Mouse (Mus musculus) kidney, adult 2 months (tissue): ENCODE measurements around the gene Litaf.
"Not testable (repeated sequence)": the region's sequence is repeated elsewhere in the genome, so short reads cannot be mapped to it uniquely, and the experiment has no call there.

Source experiments
- CTCF ChIP-seq: fragments of 200-500 bp; conservative IDR thresholded peaks from 2 replicates; pipeline ENCODE4 v1.5.1; 2011; ENCODE audit warnings: low read depth, mild to moderate bottlenecking, control low read depth, low read length, moderate library complexity, mixed read lengths; ENCODE audit not compliant: insufficient read depth, insufficient read length
- POLR2A ChIP-seq: fragments of 200-500 bp; IDR thresholded peaks from one replicate; pipeline ENCODE4 v1.6.1; 2011; ENCODE audit warnings: low read depth, low read length, control low read depth

DNA sequence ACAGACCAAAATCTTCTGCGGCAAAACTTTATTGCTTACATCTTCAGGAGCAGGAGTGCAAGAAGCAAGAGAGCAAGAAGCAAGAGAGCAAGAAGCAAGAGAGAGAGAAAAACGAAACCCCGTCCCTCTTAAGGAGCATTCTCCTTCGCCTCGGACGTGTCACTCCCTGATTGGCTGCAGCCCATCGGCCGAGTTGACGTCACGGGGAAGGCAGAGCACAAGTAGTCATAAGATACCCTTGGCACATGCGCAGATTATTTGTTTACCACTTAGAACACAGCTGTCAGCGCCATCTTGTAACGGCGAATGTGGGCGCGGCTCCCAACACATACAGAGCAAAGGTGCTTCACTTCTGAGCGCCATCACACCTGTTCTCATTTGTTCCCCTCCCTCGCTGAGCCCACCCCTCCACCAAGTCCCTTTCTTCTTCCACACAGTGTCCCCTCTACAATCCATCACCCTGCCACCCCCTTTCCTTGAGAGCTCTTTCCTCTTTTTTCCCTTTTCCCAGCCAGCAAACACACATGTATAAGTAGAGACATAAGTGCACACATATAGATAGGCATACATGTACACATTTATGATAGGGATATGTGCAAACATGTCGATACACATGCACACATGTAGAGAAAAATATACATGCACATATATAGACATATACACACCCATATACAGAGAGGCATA, 52.4 kb downstream of the Litaf start:
- TF ChIP-seq POLR2A, CTCF: not testable (repeated sequence)
